11 mouse cellular contexts compared by ENCODE assay signal in genomic region chr5:134788237-134788636, GRCm38 (mm10). TPM values are rescaled to one million over a fixed set of nuclear protein-coding genes. Genes with fewer than 3 reads are reported as not detected.
DNase-seq lines count a peak whose midpoint lies in the region; ATAC-seq lines count a peak whose summit lies in the region.
"Had no signal": no experiment of that assay in that cellular context is flagged by ENCODE, and none has a peak within 500 bp of the region (broad histone marks: within the 10 kb centered on the region; RNA-seq: fewer than 3 reads in every experiment).

No protein-coding gene starts in this region.

- no peak overlapping the region for H3K27ac ChIP-seq in hindbrain, embryonic 11.5 days (ENCODE audit: low read depth, low read length)
- no peak overlapping the region for H3K27ac ChIP-seq in hindbrain, embryonic 12.5 days
- no peak overlapping the region; the same call in 1 of the 2 replicates for H3K27ac ChIP-seq in embryonic facial prominence, embryonic 15.5 days (replicated peaks)
- H3K27ac ChIP-seq: midbrain, embryonic 12.5 days had no signal

- no peaks in the 10 kb centered on the region for H3K9me3 ChIP-seq in hindbrain, embryonic 11.5 days (ENCODE audit: control insufficient read depth, low read length)
- peaks cover 12% of the 10 kb centered on the region; the same call in 1 of the 2 replicates for H3K9me3 ChIP-seq in hindbrain, embryonic 12.5 days (replicated peaks)
- H3K9me3 ChIP-seq in embryonic facial prominence, embryonic 15.5 days (replicated peaks): no peaks in the 10 kb centered on the region

- WGBS in hindbrain, embryonic 11.5 days: 67% methylated on average over 12 of the region's 12 CpGs
- WGBS in hindbrain, embryonic 12.5 days: 66% methylated on average over 12 of the region's 12 CpGs
- WGBS in embryonic facial prominence, embryonic 15.5 days: 31% methylated on average over 12 of the region's 12 CpGs

- H3K4me1 ChIP-seq in hindbrain, embryonic 11.5 days (replicated peaks; ENCODE audit: control insufficient read depth, insufficient read depth, low read length): no peaks in the 10 kb centered on the region
- H3K4me1 ChIP-seq in hindbrain, embryonic 12.5 days: peaks cover 4% of the 10 kb centered on the region; the same call in 1 of the 2 replicates
- peaks cover 9% of the 10 kb centered on the region for H3K4me1 ChIP-seq in embryonic facial prominence, embryonic 15.5 days

- H3K9ac ChIP-seq in hindbrain, embryonic 11.5 days (ENCODE audit: low read depth, low read length): no peak overlapping the region
- no peak overlapping the region for H3K9ac ChIP-seq in hindbrain, embryonic 12.5 days
- no peak overlapping the region for H3K9ac ChIP-seq in embryonic facial prominence, embryonic 15.5 days
- H3K9ac ChIP-seq: midbrain, embryonic 12.5 days had no signal

- H3K4me2 ChIP-seq in hindbrain, embryonic 11.5 days (replicated peaks; ENCODE audit: low read depth, low read length): no peak overlapping the region
- H3K4me2 ChIP-seq in hindbrain, embryonic 12.5 days (replicated peaks): no peak overlapping the region
- no peak overlapping the region for H3K4me2 ChIP-seq in embryonic facial prominence, embryonic 15.5 days (replicated peaks)
- H3K4me2 ChIP-seq: midbrain, embryonic 12.5 days had no signal

- no peak overlapping the region for H3K4me3 ChIP-seq in hindbrain, embryonic 11.5 days (ENCODE audit: low read depth, low read length)
- no peak overlapping the region for H3K4me3 ChIP-seq in hindbrain, embryonic 12.5 days
- no peak overlapping the region for H3K4me3 ChIP-seq in embryonic facial prominence, embryonic 15.5 days (replicated peaks)
- H3K4me3 ChIP-seq: midbrain, embryonic 12.5 days had no signal

- no peaks in the 10 kb centered on the region for H3K27me3 ChIP-seq in hindbrain, embryonic 11.5 days (ENCODE audit: control insufficient read depth, insufficient read depth, low read length)
- no peaks in the 10 kb centered on the region for H3K27me3 ChIP-seq in hindbrain, embryonic 12.5 days
- H3K27me3 ChIP-seq in embryonic facial prominence, embryonic 15.5 days: no peaks in the 10 kb centered on the region
- H3K27me3 ChIP-seq: midbrain, embryonic 12.5 days had no signal

- H3K36me3 ChIP-seq in hindbrain, embryonic 11.5 days (ENCODE audit: control insufficient read depth, insufficient read depth, low read length): no peaks in the 10 kb centered on the region
- H3K36me3 ChIP-seq in hindbrain, embryonic 12.5 days: no peaks in the 10 kb centered on the region
- H3K36me3 ChIP-seq in embryonic facial prominence, embryonic 15.5 days: no peaks in the 10 kb centered on the region
- H3K36me3 ChIP-seq: midbrain, embryonic 12.5 days had no signal

- DNase-seq in hindbrain, embryonic 11.5 days (ENCODE audit: low spot score): peak; percentile 27
- peak; percentile 65 to 82 for DNase-seq in heart, postnatal 14 days
- peak; percentile 7 for DNase-seq in retina, embryonic 14.5 days (ENCODE audit: low spot score)
- no peak for DNase-seq in frontal cortex, postnatal 36 days (ENCODE audit: low spot score in 2 of 2)
- no peak for DNase-seq in thymus, postnatal 4 days
- DNase-seq: adrenal gland, postnatal 36 days had no signal

- intact Hi-C loops in heart, postnatal 14 days (cut with DNase I): no loop called here

- ATAC-seq in hindbrain, embryonic 11.5 days (ENCODE audit: low FRiP score): no peak
- no peak for ATAC-seq in hindbrain, embryonic 12.5 days (ENCODE audit: low FRiP score)
- ATAC-seq in embryonic facial prominence, embryonic 15.5 days (ENCODE audit: insufficient number of reproducible peaks, low FRiP score, low TSS enrichment, low read depth): peak; percentile 48
- ATAC-seq in megakaryocyte progenitor cell, adult 5-6 weeks (replicated peaks; ENCODE audit: poor library complexity): no peak
- ATAC-seq: CD4-positive, CD25-positive, alpha-beta regulatory T cell, adult 4 months had no signal

RNA-seq across cellular contexts. Expression of gene Eln, which starts 41.1 kb away (rescaled TPM):
- 1.7 and 1.8 TPM in 2 replicates for polyA plus RNA-seq in hindbrain, embryonic 11.5 days (2014; fragmentation: Nextera tagmentation; extraction: Ambion mirVana)
- 7.2 and 10.1 TPM in 2 replicates for polyA plus RNA-seq in hindbrain, embryonic 12.5 days (2016; fragmentation: Nextera tagmentation; extraction: Ambion mirVana)
- polyA plus RNA-seq in embryonic facial prominence, embryonic 15.5 days (2015; fragmentation: Nextera tagmentation; extraction: Ambion mirVana): 289 and 312 TPM in 2 replicates
- total RNA-seq in heart, postnatal 14 days (2021): 100 to 1,000 TPM; 409 to 606 TPM
- total RNA-seq in megakaryocyte progenitor cell, adult 5-6 weeks (2015): not detected in 2 replicates
- not detected in 2 replicates for total RNA-seq in megakaryocyte progenitor cell, adult 5-6 weeks (2017)
- polyA plus RNA-seq: CD4-positive, CD25-positive, alpha-beta regulatory T cell, adult 4 months had no signal

Comparison
In these comparisons a context has a peak if more than half of its experiments do, and no peak if none do; other contexts are left out.
1. DNase-seq: peak in hindbrain, embryonic 11.5 days (single experiment), heart, postnatal 14 days (2 of 2) and retina, embryonic 14.5 days (single experiment); none in frontal cortex, postnatal 36 days (0 of 2) and thymus, postnatal 4 days (single experiment).
2. RNA of gene Eln, which starts 41.1 kb away (polyA plus RNA-seq): 289 to 312 TPM in embryonic facial prominence, embryonic 15.5 days; 7.2 to 10.1 TPM in hindbrain, embryonic 12.5 days and 1.7 to 1.8 TPM in hindbrain, embryonic 11.5 days; every median in the first group is over 10 times any median in the second.